Mouse (Mus musculus) thymus, adult 2 months (tissue): ENCODE data around the gene Hspbap1.

Source experiments
- CTCF ChIP-seq: fragments of 200-500 bp; IDR thresholded peaks from 2 replicates; pipeline ENCODE4 v1.5.1; 2012; ENCODE audit warnings: mild to moderate bottlenecking, control low read depth, low read length, moderate library complexity, borderline replicate concordance; ENCODE audit not compliant: control insufficient read depth, poor library complexity, insufficient read depth; ENCODE audit errors: extremely low read depth
- POLR2A ChIP-seq: fragments of 200-500 bp; IDR thresholded peaks from 2 replicates; pipeline ENCODE4 v1.6.1; 2012; ENCODE audit warnings: mild to moderate bottlenecking, low read length, control low read depth, moderate library complexity; ENCODE audit not compliant: control insufficient read depth, poor library complexity, insufficient read depth; ENCODE audit errors: extremely low read depth

DNA sequence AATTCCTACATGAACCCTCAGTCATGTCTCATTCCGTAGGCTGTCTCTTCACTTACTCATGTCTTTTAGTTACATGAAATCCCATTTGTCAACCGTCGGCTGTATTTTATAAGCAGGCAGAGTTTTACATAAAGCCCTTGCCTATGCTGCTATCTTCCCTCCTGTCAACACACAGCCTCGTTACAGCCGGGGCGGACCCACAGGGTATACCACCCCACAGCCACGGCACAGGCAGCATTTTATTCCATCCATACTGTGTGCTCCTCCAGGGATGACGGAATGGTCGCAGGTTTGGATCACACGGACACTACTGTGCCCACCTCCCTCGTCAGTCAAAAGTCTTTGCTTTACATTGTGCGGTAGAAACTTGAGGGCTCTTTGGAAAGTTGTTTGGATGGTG lies 29.8 kb upstream of the Hspbap1 start:
- TF ChIP-seq POLR2A: no peak
- TF ChIP-seq CTCF: no peak
